Mouse (Mus musculus) heart, embryonic 13.5 days (tissue): Measurements from ENCODE around the gene Usp17ld. TPM values are rescaled to one million over a fixed set of nuclear protein-coding genes. Genes with fewer than 3 reads are reported as not detected.
"Not testable (repeated sequence)": the region's sequence is repeated elsewhere in the genome, so short reads cannot be mapped to it uniquely, and the experiment has no call there.

Experiments used
- ATAC-seq: fragments of 200-750 bp; cut with Nextera tagmentation; 2 replicates; pipeline ENCODE4 v1.8.0; 2017; ENCODE audit warnings: moderate TSS enrichment; ENCODE audit not compliant: insufficient number of reproducible peaks, low FRiP score, low TSS enrichment; ENCODE audit errors: extremely low read depth
- H3K27ac ChIP-seq: fragments of 300-500 bp; sonication (generic); replicated peaks from 2 replicates; pipeline ENCODE4 v1.5.1; 2015; ENCODE audit warnings: moderate library complexity, mild to moderate bottlenecking, inconsistent platforms
- H3K27me3 ChIP-seq: fragments of 300-500 bp; sonication (generic); replicated peaks from 2 replicates; pipeline ENCODE4 v1.6.1; 2015; ENCODE audit warnings: mild to moderate bottlenecking, inconsistent platforms
- H3K36me3 ChIP-seq: fragments of 300-500 bp; sonication (generic); 2 replicates; pipeline ENCODE4 v1.6.1; 2015; ENCODE audit warnings: mild to moderate bottlenecking, inconsistent platforms
- H3K4me1 ChIP-seq: fragments of 300-500 bp; sonication (generic); 2 replicates; pipeline ENCODE4 v1.6.1; 2015; ENCODE audit warnings: inconsistent platforms
- H3K4me2 ChIP-seq: fragments of 300-500 bp; sonication (generic); 2 replicates; pipeline ENCODE4 v1.6.1; 2015; ENCODE audit warnings: inconsistent platforms, mild to moderate bottlenecking, moderate library complexity
- H3K4me3 ChIP-seq: fragments of 300-500 bp; sonication (generic); 2 replicates; pipeline ENCODE4 v1.5.1; 2015; ENCODE audit warnings: moderate library complexity, mild to moderate bottlenecking, inconsistent platforms
- H3K9ac ChIP-seq: fragments of 300-500 bp; sonication (generic); 2 replicates; pipeline ENCODE4 v1.6.1; 2015; ENCODE audit warnings: inconsistent platforms, mild to moderate bottlenecking, moderate library complexity
- H3K9me3 ChIP-seq: fragments of 300-500 bp; sonication (generic); 2 replicates; pipeline ENCODE4 v1.6.1; 2016; ENCODE audit warnings: inconsistent platforms
- WGBS: fragments of 180-500 bp; shearing (Covaris S2); methylation state at CpG from one replicate; pipeline ENCODE4 v1.1.7; 2015; ENCODE audit warnings: mixed read lengths; 5-methylcytosine and 5-hydroxymethylcytosine counted together
- microRNA-seq: library from miRNA; unstranded; fragments of <30 nt; microRNA quantifications from one replicate; pipeline ENCODE4, GENCODE M21; 2016
- polyA plus RNA-seq: library from polyadenylated mRNA; unstranded; fragments of >200 nt; fragmentation: Nextera tagmentation; extraction: Ambion mirVana; gene quantifications from 2 replicates; pipeline ENCODE4 v1.2.1, GENCODE M21; 2015

The Usp17ld gene
- polyA plus RNA-seq: not detected in 2 replicates

DNA sequence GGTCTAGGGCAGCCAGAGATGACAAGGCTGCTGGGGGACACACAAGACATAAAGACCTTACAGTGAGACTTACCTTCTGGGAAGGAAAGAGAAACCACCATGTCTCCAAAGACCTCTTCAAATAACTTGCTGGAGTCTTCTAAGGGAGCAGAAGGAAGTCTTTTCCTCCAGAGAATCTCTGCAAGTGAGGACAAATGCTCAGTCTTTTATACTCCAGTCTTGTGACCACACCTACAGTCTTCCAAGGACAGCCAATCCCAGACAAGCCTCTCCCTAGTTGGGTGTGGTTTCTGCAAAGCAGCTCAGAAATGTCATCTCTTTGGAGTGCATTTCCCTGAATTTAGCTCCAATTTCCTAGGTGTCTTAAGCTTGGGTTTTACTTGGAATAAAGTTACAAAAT, at the start of gene Usp17ld:
Gene Usp17ld, minus strand, starts transcription at position 101 of the 400 bp plus-strand sequence.
- H3K36me3 ChIP-seq, H3K9me3 ChIP-seq, H3K27ac ChIP-seq, H3K4me1 ChIP-seq, H3K4me2 ChIP-seq, ATAC-seq, H3K4me3 ChIP-seq, H3K9ac ChIP-seq, H3K27me3 ChIP-seq: not testable (repeated sequence)

DNA sequence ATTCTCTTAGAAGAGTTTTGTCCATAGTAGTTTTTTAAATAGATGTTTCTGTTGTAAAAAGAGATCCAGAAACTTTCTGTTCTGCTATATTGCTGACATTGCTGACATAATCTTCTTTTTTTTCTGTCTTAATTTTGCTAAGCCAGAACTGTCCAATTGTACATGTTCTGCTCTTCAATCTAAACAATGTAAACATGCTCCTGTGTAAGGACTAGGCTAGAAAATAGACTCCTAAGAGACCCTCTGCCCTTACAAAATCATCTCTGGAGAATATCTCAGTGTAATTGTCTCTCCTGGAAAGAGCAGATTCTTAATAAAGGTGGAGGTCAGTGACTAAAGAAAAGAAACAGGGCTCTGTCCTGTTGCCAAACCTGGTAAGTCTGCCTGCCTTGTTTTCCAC, 35.6 kb downstream of the Usp17ld start, which contains the start of gene Olfr594:
Gene Olfr594, plus strand, starts transcription at position 301 of the 400 bp plus-strand sequence.
- H3K27me3 ChIP-seq: no peaks in the 10 kb centered on the region
- no peak within 1 kb of the TSS for H3K27ac ChIP-seq
- H3K4me2 ChIP-seq: no peak within 1 kb of the TSS
- no peak for ATAC-seq
- H3K36me3 ChIP-seq: no peaks in the 10 kb centered on the region
- H3K9me3 ChIP-seq: no peaks in the 10 kb centered on the region
- H3K9ac ChIP-seq: no peak within 1 kb of the TSS
- no peak within 1 kb of the TSS for H3K4me3 ChIP-seq
- H3K4me1 ChIP-seq: no peaks in the 10 kb centered on the region

- not testable (repeated sequence) for H3K27ac ChIP-seq, H3K4me3 ChIP-seq, H3K4me2 ChIP-seq, H3K4me1 ChIP-seq, H3K36me3 ChIP-seq, ATAC-seq, H3K27me3 ChIP-seq, H3K9ac ChIP-seq, H3K9me3 ChIP-seq
- WGBS: 78% methylated on average over 5 of the region's 5 CpGs
These were observed 40.3 kb downstream of the Usp17ld start for GRCm38 (mm10) chr7:103212050-103212449.

DNA sequence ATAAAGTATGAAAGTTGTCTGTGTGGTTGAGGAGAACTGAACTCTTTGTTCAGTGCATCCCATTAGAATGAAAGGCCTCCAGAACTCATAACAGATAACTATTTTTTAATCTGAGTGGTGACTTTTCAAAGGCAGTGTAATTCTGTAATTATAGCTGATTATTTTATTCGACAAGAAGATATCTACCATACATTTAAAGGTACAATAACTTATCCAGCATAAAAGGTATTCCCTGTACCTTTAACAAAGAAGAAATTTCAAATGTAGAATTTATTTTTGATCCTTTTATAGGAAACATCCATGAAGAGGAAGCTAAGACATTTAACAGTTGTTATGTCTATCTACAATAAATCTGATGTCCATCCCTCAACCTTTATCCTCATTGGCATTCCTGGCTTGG, 40.7 kb downstream of the Usp17ld start, which contains the start of gene Olfr593:
Gene Olfr593, plus strand, starts transcription at position 301 of the 400 bp plus-strand sequence.
- ATAC-seq: no peak
- H3K4me1 ChIP-seq: no peaks in the 10 kb centered on the region
- no peaks in the 10 kb centered on the region for H3K27me3 ChIP-seq
- H3K9ac ChIP-seq: no peak within 1 kb of the TSS
- H3K27ac ChIP-seq: no peak within 1 kb of the TSS
- no peak within 1 kb of the TSS for H3K4me2 ChIP-seq
- WGBS: 71% methylated on average over 1 of the region's 1 CpGs
- H3K4me3 ChIP-seq: no peak within 1 kb of the TSS
- H3K9me3 ChIP-seq: no peaks in the 10 kb centered on the region
- H3K36me3 ChIP-seq: no peaks in the 10 kb centered on the region

Small RNA genes within 50 kb of the gene (microRNA-seq; reads per million reads assigned to microRNA genes)
- gene Gm23550: not detected
- gene Gm25171: not detected

Other genes starting within 250 kb of the Usp17ld start
- gene Olfr582, start 214.5 kb downstream of the Usp17ld start, polyA plus RNA-seq: not detected in 2 replicates
- not detected in 2 replicates for gene Olfr583, start 201.2 kb downstream of the Usp17ld start, polyA plus RNA-seq
- gene Olfr584, start 170.6 kb downstream of the Usp17ld start, polyA plus RNA-seq: not detected in 2 replicates
- not detected in 2 replicates for gene Olfr585, start 154.8 kb downstream of the Usp17ld start, polyA plus RNA-seq
- gene Olfr586, start 126.9 kb downstream of the Usp17ld start, polyA plus RNA-seq: not detected in 2 replicates
- not detected in 2 replicates for gene Olfr588-ps1, start 111.6 kb downstream of the Usp17ld start, polyA plus RNA-seq
- gene Olfr589, start 96.1 kb downstream of the Usp17ld start, polyA plus RNA-seq: not detected in 2 replicates
- not detected in 2 replicates for gene Olfr591, start 74.2 kb downstream of the Usp17ld start, polyA plus RNA-seq
- gene Olfr592, start 67.7 kb downstream of the Usp17ld start, polyA plus RNA-seq: not detected in 2 replicates
- not detected in 2 replicates for gene Olfr593, start 40.6 kb downstream of the Usp17ld start, polyA plus RNA-seq
- gene Olfr594, start 35.5 kb downstream of the Usp17ld start, polyA plus RNA-seq: not detected in 2 replicates
- not detected in 2 replicates for gene Olfr596, start 53.1 kb upstream of the Usp17ld start, polyA plus RNA-seq
- gene Olfr597, start 63.8 kb upstream of the Usp17ld start, polyA plus RNA-seq: not detected in 2 replicates
- not detected in 2 replicates for gene Olfr598, start 71.1 kb upstream of the Usp17ld start, polyA plus RNA-seq
- not detected in 2 replicates for gene Olfr599, start 83.4 kb upstream of the Usp17ld start, polyA plus RNA-seq
- not detected in 2 replicates for gene Olfr600, start 97.2 kb upstream of the Usp17ld start, polyA plus RNA-seq
- not detected in 2 replicates for gene Olfr601, start 110.2 kb upstream of the Usp17ld start, polyA plus RNA-seq
- gene Olfr603, start 133.7 kb upstream of the Usp17ld start, polyA plus RNA-seq: not detected in 2 replicates
- gene Usp17lc, start 162.6 kb upstream of the Usp17ld start, polyA plus RNA-seq: not detected in 2 replicates
- not detected in 2 replicates for gene Olfr605, start 192.9 kb upstream of the Usp17ld start, polyA plus RNA-seq
- not detected in 2 replicates for gene Olfr606, start 196.5 kb upstream of the Usp17ld start, polyA plus RNA-seq
- 0.17 and 0.21 TPM in 2 replicates for gene Olfr607, start 211.6 kb upstream of the Usp17ld start, polyA plus RNA-seq
- 0.16 and 0.19 TPM in 2 replicates for gene Olfr608, start 217.4 kb upstream of the Usp17ld start, polyA plus RNA-seq
- not detected in 2 replicates for gene Olfr609, start 245.6 kb upstream of the Usp17ld start, polyA plus RNA-seq